Mouse (Mus musculus) cerebellum, adult 11-12 months (tissue): ENCODE data around the gene Stau1.
A peak's percentile ranks its signal among the peaks of the same experiment; 100 is the strongest.

Source experiments
- DNase-seq: peaks from one replicate; pipeline ENCODE4 v3.0.0; 2022

The Stau1 gene

GRCm38 (mm10) chr2:166983351-166983894, 12.7 kb downstream of the Stau1 start:
- no peak for DNase-seq

GRCm38 (mm10) chr2:166980161-166980560, 15.9 kb downstream of the Stau1 start:
- DNase-seq: no peak

- DNase-seq: no peak
Observed at GRCm38 (mm10) chr2:166977490-166977889, 18.6 kb downstream of the Stau1 start.

GRCm38 (mm10) chr2:166976356-166976755, 19.7 kb downstream of the Stau1 start:
- DNase-seq: no peak

- DNase-seq: no peak
Observed at GRCm38 (mm10) chr2:166974177-166974872, 21.8 kb downstream of the Stau1 start.

- no peak for DNase-seq
Observed at GRCm38 (mm10) chr2:166973153-166973552, 22.9 kb downstream of the Stau1 start.

GRCm38 (mm10) chr2:166964773-166965172, 31.3 kb downstream of the Stau1 start:
- DNase-seq: no peak

GRCm38 (mm10) chr2:166963257-166963656, 32.8 kb downstream of the Stau1 start:
- DNase-seq: no peak

GRCm38 (mm10) chr2:166960648-166961330, 35.3 kb downstream of the Stau1 start:
- peak; percentile 43 for DNase-seq

- DNase-seq: peak; percentile 60
Observed at GRCm38 (mm10) chr2:166956805-166957204, 39.3 kb downstream of the Stau1 start.

- no peak for DNase-seq
Observed at GRCm38 (mm10) chr2:166952151-166952550, 43.9 kb downstream of the Stau1 start.

- peak; percentile 38 for DNase-seq
Observed at GRCm38 (mm10) chr2:166950853-166951648, 45.0 kb downstream of the Stau1 start.

- DNase-seq: no peak
Observed at GRCm38 (mm10) chr2:166948936-166949335, 47.2 kb downstream of the Stau1 start.

GRCm38 (mm10) chr2:166948246-166948645, 47.9 kb downstream of the Stau1 start:
- no peak for DNase-seq

- no peak for DNase-seq
Observed at GRCm38 (mm10) chr2:166945456-166945855, 50.6 kb downstream of the Stau1 start.

- no peak for DNase-seq
Observed at GRCm38 (mm10) chr2:166944346-166944745, 51.8 kb downstream of the Stau1 start.

- DNase-seq: no peak
Observed at GRCm38 (mm10) chr2:166943146-166943545, 53.0 kb downstream of the Stau1 start.

- DNase-seq: no peak
Observed at GRCm38 (mm10) chr2:166936166-166936565, 59.9 kb downstream of the Stau1 start.

GRCm38 (mm10) chr2:166935582-166935981, 60.5 kb downstream of the Stau1 start:
- no peak for DNase-seq

GRCm38 (mm10) chr2:166934416-166934815, 61.7 kb downstream of the Stau1 start:
- no peak for DNase-seq

- no peak for DNase-seq
Observed at GRCm38 (mm10) chr2:166933943-166934342, 62.2 kb downstream of the Stau1 start.

- no peak for DNase-seq
Observed at GRCm38 (mm10) chr2:166923971-166924370, 72.1 kb downstream of the Stau1 start.

GRCm38 (mm10) chr2:166910536-166910935, 85.6 kb downstream of the Stau1 start:
- DNase-seq: no peak
